Mouse (Mus musculus): ENCODE results near the gene 2510002D24Rik.
A peak's percentile ranks its signal among the peaks of the same experiment; 100 is the strongest.
"Not testable (repeated sequence)": the region's sequence is repeated elsewhere in the genome, so short reads cannot be mapped to it uniquely, and the experiment has no call there.

Gene 2510002D24Rik

DNA sequence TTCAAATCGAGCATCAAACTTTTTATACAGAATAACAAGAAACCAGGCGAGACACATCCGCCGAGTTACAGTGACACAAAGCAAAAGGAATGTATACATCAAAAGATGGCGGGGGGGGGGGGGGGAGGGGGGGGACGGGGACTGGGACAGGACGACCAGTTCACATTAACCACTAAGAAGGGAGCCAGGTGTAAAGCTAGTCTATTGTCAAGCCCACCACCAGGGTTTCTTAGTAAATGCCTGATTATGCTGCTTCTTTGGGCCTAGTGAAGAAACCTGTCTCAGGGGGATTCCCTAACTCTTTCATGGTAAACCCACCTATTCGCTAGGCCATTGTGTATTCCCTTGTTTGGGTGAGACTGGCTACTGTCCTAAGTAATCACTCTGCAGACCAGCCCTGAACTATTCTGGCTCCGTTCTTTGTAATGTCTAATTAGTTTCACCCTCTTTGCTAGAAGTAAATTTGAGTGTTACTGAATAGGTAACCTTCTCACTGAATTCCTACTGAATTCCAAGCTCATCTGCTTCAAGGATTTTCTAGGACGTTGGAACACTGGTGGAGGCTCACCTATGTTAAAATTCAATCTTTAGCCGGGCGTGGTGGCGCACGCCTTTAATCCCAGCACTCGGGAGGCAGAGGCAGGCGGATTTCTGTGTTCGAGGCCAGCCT lies 13.3 kb downstream of the 2510002D24Rik start:
- not testable (repeated sequence) for DNase-seq (ENCODE audit: low spot score)

DNA sequence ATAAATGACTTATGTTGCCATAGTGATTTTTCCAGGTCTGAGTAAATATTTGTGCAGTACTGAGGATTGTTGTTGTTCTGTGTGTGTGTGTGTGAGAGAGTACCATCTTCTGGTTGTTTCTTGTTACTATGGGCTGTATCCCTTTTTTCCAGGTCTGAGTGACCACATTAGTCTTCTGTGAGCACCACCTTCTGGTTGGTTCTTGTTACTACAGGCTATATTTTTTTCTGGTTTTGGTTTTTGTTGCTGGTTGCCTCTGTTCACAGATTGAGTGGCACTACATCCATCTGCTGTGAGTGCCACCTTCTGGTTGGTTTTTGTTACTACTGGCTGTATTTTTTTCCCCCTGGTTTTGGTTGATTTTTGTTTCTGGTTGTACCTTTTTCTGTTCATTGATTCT lies 22.2 kb downstream of the 2510002D24Rik start:
- peak; percentile 83 for DNase-seq (ENCODE audit: low spot score)

DNA sequence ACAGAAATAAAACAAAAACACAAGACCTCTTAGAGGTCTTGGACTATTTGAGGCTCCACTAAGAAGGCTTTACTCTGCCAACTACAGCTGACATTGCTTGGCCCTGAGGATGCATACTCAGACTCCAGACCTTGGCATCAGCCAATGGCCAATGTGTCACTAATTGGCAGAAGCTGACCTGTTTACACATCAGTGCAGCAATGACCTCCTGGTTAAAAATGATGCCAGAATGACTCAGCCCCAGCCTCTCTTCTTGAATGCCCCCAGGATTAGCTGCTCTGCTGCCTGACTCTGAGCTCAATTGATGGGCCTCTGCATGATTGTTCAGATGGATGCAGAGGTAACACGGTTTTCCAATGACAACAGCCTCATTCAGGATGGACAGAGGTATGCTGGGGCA lies 23.8 kb downstream of the 2510002D24Rik start:
- DNase-seq (ENCODE audit: low spot score) = no peak

DNA sequence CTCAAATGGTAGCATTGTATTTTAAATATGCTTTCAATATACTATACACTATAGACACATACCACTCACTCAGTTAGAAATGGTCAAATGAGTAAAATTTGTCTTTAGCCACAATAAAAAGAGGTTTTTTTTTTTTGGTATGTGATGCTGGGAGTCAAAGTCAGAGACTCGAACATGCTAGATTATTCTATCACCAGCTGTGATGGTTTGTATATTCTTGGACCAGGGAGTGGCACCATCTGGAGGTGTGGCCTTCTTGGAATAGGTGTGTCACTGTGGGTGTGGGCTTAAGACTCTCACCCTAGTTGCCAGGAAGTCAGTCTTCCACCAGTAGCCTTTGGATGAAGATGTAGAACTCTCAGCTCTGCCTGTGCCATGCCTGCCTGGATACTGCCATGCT lies 34.1 kb downstream of the 2510002D24Rik start:
- DNase-seq (ENCODE audit: low spot score) = not testable (repeated sequence)

DNA sequence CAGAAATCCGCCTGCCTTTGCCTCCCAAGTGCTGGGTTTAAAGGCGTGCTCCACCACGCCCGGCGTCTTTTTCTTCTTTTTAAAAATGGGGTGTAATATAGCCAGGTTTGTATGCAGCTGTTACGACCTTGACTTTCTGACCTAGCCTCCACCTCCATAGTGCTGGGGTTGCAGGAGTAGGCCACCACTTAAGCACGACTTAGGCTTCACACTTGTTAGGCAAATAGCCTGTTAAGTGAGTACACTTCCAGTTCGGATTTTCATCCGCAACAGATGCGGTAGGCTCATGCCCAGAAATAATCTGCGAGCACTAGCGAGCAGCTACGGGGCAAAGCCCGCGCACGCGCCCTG lies 39.7 kb downstream of the 2510002D24Rik start:
- DNase-seq (ENCODE audit: low spot score) = no peak

DNA sequence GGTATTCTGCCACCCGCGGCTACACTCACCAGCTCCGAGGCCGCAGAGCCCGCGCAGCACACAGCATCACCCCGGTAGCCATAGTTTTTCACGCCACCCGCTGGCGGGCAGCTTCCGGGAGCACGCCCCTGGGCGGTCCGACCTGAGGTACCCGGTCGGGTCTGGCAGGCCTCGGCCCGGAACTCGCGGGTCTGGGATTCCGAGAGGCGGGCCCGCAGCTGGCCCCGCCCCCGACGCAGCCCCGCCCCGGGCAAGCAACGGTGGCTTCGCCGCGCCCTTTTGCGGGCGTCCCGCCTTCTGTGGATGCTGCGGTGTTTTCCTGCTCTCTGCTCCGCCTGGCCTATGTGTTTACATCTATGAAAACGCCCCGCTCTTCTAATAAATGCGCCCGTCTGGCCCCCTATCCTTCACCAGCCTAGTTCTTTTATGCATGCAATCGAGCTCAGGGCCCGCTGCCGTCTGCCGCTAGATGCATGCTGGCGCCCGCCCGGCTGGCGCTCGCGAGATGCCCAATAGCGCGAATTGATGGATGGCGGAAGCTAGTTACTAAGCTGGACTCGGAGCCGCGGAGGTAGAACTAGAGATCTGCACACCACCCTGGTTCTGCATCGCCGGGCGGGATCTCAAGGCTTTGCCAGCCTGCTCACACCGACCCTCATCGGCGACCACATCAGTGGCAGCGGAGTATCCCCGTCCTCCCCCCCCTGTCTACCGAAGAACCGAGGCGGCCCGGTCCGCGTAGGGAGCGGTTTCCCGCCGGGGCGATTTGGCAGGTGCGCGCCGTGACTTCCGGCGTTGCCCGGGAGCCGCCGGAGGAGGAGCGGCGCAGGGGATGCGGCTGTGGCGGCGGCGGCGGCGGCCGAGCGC lies 40.3 kb downstream of the 2510002D24Rik start, which contains the start of the genes Mrpl40 and Hira:
Gene Mrpl40, minus strand, starts transcription at position 421 of the 867 bp plus-strand sequence.
Gene Hira, plus strand, starts transcription at position 596 of the 867 bp plus-strand sequence.
- peak; percentile 92 for DNase-seq (ENCODE audit: low spot score)

DNA sequence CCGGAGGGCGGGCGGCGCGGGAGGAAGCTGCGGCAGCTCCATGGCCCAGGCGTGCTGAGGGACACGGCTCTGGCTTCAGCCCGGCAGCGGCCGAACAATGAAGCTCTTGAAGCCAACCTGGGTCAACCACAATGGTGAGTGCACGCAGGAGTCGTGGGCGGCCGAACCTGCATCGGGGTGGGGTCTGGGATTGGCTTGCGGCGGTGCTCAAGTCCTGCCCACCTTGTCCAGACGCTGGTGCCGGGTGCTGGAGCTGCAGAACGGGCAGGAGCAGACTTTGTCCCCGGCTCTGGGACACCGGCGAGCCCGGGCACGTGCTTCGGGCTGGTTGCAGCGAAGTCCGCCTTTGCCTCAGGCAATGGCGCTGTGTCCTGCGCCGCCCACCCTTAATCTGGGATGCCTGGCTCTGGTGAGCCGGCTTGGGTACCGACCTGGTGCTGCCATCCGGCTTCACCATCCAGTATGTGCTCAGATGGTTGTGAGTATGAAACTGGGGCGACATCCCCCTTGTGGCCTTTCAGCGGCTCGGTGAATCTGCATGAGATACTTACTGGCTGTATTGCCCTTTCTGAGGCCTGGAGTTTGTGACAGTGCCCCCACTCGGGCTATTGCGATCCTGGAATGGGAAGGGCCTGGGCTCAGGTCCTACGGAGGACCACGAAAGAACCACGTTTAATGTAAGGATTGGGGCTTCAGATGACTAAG lies 41.2 kb downstream of the 2510002D24Rik start:
- DNase-seq (ENCODE audit: low spot score) = peak; percentile 80

DNA sequence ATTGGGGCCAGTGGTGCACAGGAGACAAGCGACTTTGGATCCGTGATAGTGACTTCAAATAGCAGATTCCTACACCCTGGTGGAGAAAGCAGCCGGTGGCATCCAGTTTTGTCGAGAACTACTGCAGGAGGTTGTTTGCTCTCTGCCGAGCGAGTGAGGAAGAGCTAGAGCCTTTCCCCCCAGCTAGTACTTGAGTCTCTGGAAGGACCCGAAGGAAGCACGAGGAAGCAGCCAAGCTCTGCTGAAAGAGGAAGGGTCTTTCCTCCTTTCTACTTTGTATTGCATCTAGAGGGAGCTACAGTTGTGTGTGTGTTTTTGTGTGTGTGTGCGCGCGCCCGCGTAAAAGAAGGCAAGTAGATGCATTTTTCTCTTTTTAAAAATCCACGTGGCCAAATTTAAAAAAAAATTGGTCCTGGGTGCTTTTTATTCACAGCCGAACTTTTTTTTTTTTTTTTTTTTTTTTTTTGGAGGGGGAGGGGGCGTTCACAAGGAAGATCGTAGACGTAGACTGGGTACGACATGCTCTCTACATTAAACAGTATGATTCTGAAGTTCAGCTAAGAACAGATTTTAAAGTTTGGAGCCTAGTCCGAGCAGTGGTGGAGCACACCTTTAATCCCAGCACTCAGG lies 41.8 kb downstream of the 2510002D24Rik start:
- DNase-seq (ENCODE audit: low spot score) = no peak

DNA sequence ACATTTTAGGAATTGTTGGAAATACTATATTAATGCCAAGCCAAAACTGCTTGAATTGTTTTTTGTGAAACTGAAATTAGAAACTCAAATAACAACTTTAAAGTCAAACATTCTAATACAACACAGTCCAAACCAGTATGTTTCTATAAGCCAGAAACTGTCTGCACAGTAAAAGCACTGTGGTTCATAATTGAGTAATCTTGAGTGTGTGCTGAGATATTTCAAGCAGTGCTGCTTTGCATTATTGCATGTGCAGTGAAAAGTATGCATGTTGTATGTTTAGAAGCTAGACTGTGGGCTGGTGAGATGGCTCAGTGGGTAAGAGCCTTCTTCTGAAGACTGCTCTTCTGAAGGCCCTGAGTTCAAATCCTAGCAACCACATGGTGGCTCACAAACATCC lies 47.7 kb downstream of the 2510002D24Rik start:
- DNase-seq (ENCODE audit: low spot score) = no peak
